Mouse (Mus musculus): ENCODE data around the gene Arl8b. TPM values are rescaled to one million over a fixed set of nuclear protein-coding genes. Genes with fewer than 3 reads are reported as not detected.

Arl8b gene
- polyA plus RNA-seq, 1 experiment from 2014 or later, result 91.0 TPM

DNA sequence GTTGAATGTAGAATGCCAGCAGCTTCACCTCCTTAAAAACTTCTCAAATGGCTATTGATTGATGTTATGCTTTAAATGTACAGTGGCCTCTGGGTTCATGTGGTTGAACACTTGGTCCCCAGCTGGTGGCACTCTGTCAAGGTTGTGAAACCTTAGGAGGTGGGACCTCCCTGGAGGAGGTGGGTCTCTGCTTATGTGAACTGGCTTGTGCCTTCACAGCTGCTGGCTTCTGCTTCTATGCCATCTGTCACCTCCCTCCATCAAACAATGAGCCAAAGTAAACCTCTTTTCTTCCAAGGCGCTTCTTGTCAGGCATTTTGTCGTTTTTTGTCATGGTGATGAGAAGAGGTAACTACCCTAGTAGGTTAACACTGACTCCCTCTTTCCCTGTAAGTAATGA, 13.8 kb downstream of the Arl8b start:
- no peak overlapping the region for H3K4me3 ChIP-seq
- H3K27ac ChIP-seq, result no peak overlapping the region
- no peak overlapping the region for H3K9ac ChIP-seq
- WGBS, result 35% methylated on average over 2 of the region's 2 CpGs
- H3K27me3 ChIP-seq (replicated peaks), result no peaks in the 10 kb centered on the region
- H3K4me2 ChIP-seq, result no peak overlapping the region
- ATAC-seq (replicated peaks), result no peak
- no peaks in the 10 kb centered on the region for H3K9me3 ChIP-seq
- H3K4me1 ChIP-seq, result peaks cover 5% of the 10 kb centered on the region
- H3K36me3 ChIP-seq (replicated peaks), result no peaks in the 10 kb centered on the region

DNA sequence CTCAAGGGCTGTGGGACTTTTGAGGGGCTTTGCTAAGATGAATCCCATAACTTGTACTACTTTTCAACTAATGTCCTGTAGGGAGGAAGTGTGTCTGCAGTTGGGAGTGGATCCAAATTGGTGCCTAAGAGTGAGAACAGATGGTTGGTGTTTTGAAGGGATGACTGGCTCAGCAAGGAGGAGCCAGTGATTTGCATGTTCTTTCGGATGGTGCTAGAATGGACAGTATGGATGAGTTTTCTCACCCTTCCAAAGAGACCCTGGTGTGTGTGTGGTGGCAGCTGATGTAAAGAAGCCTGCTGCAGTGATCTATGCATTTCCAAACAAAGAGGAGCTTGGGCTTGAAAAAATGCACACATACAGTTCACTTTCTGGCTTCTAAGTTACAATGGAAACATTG, 22.3 kb downstream of the Arl8b start:
- H3K36me3 ChIP-seq (replicated peaks), result no peaks in the 10 kb centered on the region
- 35% methylated on average over 1 of the region's 1 CpGs for WGBS
- no peak overlapping the region for H3K9ac ChIP-seq
- no peak overlapping the region for H3K4me3 ChIP-seq
- peaks cover 3% of the 10 kb centered on the region; the same call in 1 of the 2 replicates for H3K4me1 ChIP-seq
- no peak overlapping the region for H3K27ac ChIP-seq
- no peaks in the 10 kb centered on the region for H3K27me3 ChIP-seq (replicated peaks)
- H3K9me3 ChIP-seq, result no peaks in the 10 kb centered on the region
- ATAC-seq (replicated peaks), result no peak
- H3K4me2 ChIP-seq, result no peak overlapping the region

DNA sequence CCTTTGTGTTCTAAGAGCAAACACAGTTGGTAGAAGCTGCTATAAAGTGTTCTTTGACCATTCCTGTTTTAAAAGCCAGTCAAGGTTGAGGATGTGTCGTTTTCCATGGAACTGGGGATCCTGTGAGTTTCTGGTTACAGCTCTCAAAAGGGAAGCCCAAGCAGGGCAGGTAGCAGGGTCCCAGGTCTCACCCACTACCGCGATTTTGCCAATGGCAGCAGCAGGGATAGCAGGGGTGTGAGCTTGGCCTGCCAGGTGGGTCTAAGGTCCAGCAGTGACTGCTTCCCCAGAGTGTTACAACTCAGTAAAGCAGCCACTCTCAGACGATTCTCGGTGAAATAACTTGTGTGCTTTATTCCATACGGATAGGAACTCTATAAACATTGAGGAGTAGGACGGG, 23.0 kb downstream of the Arl8b start:
- Histone ChIP-seq H3K27me3 (replicated peaks) (no peaks in the 10 kb centered on the region), H3K9ac (no peak overlapping the region), H3K4me1 (peaks cover 3% of the 10 kb centered on the region; the same call in 1 of the 2 replicates), H3K36me3 (replicated peaks) (no peaks in the 10 kb centered on the region), H3K27ac (no peak overlapping the region), H3K9me3 (no peaks in the 10 kb centered on the region), H3K4me2 (no peak overlapping the region), H3K4me3 (no peak overlapping the region)
- WGBS, result 88% methylated on average over 7 of the region's 7 CpGs
- no peak for ATAC-seq (replicated peaks)

DNA sequence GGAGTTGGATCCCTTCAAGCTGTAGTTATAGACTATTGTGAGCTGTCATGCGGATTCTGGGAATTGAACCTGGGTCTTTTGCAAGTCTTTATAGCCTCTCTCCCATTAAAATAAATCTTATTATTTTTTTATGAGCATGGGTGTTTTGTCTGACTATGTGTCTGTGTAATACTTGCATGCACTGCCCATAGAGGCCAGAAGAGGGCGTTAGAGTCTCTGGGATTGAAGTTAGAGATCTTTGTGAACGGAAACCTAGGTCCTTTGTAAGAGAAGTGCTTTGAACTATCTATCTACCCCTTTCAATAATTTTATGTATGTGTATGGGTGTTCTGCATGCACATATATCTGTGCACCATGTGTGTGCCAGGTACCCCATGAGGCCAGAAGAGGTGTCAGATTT, 24.5 kb downstream of the Arl8b start:
- Histone ChIP-seq H3K4me1 (peaks cover 3% of the 10 kb centered on the region; the same call in 1 of the 2 replicates), H3K9me3 (no peaks in the 10 kb centered on the region), H3K36me3 (replicated peaks) (no peaks in the 10 kb centered on the region), H3K27me3 (replicated peaks) (no peaks in the 10 kb centered on the region), H3K4me2 (no peak overlapping the region), H3K27ac (no peak overlapping the region), H3K9ac (no peak overlapping the region), H3K4me3 (no peak overlapping the region)
- ATAC-seq (replicated peaks), result no peak
- 69% methylated on average over 3 of the region's 3 CpGs for WGBS

DNA sequence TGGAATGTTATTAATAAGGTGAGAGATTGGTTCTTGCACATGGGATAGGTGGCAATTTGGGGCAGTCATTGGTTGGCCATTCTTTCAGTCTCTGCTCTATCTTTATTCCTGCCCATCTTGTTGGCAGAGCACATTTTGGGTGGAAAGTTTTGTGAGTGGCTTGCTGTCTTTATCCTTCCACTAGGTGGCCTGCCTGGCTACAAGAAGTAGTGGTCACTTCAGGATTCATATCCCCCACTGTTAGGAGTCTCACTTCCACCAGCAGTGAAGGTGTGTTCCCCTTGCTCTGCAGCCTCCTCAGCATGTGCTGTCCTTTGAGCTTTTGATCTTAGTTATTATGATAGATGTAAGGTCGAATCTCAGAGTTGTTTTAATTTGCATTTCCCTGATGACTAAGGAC, 25.9 kb downstream of the Arl8b start:
- no peaks in the 10 kb centered on the region for H3K36me3 ChIP-seq (replicated peaks)
- no peak overlapping the region for H3K4me2 ChIP-seq
- no peak overlapping the region for H3K27ac ChIP-seq
- ATAC-seq (replicated peaks), result no peak
- H3K27me3 ChIP-seq (replicated peaks), result no peaks in the 10 kb centered on the region
- H3K4me1 ChIP-seq, result no peaks in the 10 kb centered on the region; the same call in 1 of the 2 replicates
- H3K9me3 ChIP-seq, result no peaks in the 10 kb centered on the region
- no peak overlapping the region for H3K4me3 ChIP-seq
- H3K9ac ChIP-seq, result no peak overlapping the region
- 83% methylated on average over 1 of the region's 1 CpGs for WGBS

DNA sequence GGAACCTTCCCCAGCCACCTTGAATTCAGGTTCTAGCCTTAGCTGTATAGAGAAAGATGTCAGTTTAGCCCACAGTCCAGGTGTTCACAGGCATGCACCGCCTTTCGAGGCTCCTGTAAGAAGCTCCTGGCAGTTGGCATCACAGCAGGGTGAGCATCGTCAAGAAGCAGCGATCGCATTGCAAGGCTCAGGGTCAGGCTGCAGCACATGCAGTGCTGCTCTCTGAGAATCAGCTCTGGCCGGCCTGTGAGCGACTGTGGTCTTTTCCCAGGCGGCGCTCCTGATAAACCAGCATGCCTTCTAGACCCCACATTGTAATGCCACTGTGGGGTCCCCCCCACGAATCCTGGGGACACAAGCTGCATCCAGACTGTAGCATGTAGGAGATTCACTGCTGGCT, 27.3 kb downstream of the Arl8b start:
- 76% methylated on average over 10 of the region's 10 CpGs for WGBS
- Histone ChIP-seq H3K27ac (no peak overlapping the region), H3K4me1 (no peaks in the 10 kb centered on the region; the same call in 1 of the 2 replicates), H3K4me3 (no peak overlapping the region), H3K36me3 (replicated peaks) (no peaks in the 10 kb centered on the region), H3K4me2 (no peak overlapping the region), H3K27me3 (replicated peaks) (no peaks in the 10 kb centered on the region), H3K9me3 (no peaks in the 10 kb centered on the region), H3K9ac (no peak overlapping the region)
- no peak for ATAC-seq (replicated peaks)

DNA sequence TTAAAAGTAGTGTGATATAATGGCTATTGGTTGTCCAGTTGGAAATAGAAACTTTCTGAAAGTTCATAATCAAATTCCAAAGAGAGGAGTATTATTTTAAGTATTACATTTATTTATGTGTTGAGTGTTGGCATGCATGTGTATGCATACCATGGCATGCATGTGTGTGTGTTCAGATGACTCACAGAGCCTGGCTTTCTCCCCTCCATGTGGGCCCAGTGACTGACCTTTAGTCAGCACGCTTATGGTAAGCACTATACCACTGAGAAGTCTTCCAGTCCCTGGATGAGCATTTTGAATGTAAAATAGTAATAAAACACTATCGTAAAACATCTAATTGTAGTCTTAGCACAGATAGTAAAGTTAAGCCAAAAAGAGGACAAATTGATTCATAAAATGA, 29.2 kb downstream of the Arl8b start:
- Histone ChIP-seq H3K9me3 (no peaks in the 10 kb centered on the region), H3K4me2 (no peak overlapping the region), H3K9ac (no peak overlapping the region), H3K36me3 (replicated peaks) (0 out of 2 replicates have a peak, but pooled peaks cover 2% of the 10 kb centered on the region), H3K4me1 (no peaks in the 10 kb centered on the region; the same call in 1 of the 2 replicates), H3K4me3 (no peak overlapping the region), H3K27me3 (replicated peaks) (no peaks in the 10 kb centered on the region), H3K27ac (no peak overlapping the region)
- 91% methylated on average over 2 of the region's 2 CpGs for WGBS
- ATAC-seq (replicated peaks), result no peak

DNA sequence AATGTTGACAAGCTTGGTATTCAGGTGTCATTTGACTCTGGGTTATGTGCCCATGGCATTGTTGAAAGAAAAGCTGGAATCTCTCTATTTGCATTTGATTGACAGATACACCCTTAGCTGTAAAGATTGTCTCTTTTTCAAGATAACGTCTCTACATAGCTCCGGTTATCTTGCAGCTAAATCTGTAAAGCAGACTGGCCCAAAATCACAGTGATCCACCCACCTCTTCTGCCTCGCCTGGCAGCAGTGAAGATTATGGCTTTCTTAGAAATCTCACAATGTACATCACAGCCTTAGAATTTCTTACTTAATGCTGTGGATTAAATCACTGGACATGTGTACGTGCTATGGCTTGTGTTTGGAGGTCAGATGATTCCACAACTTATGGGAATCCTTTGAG, 34.6 kb downstream of the Arl8b start:
- Histone ChIP-seq H3K27ac (no peak overlapping the region), H3K36me3 (replicated peaks) (peaks cover 29% of the 10 kb centered on the region), H3K27me3 (replicated peaks) (no peaks in the 10 kb centered on the region), H3K9me3 (no peaks in the 10 kb centered on the region), H3K4me2 (no peak overlapping the region), H3K4me1 (no peaks in the 10 kb centered on the region), H3K9ac (no peak overlapping the region), H3K4me3 (no peak overlapping the region)
- no peak for ATAC-seq (replicated peaks)
- 73% methylated on average over 4 of the region's 4 CpGs for WGBS

DNA sequence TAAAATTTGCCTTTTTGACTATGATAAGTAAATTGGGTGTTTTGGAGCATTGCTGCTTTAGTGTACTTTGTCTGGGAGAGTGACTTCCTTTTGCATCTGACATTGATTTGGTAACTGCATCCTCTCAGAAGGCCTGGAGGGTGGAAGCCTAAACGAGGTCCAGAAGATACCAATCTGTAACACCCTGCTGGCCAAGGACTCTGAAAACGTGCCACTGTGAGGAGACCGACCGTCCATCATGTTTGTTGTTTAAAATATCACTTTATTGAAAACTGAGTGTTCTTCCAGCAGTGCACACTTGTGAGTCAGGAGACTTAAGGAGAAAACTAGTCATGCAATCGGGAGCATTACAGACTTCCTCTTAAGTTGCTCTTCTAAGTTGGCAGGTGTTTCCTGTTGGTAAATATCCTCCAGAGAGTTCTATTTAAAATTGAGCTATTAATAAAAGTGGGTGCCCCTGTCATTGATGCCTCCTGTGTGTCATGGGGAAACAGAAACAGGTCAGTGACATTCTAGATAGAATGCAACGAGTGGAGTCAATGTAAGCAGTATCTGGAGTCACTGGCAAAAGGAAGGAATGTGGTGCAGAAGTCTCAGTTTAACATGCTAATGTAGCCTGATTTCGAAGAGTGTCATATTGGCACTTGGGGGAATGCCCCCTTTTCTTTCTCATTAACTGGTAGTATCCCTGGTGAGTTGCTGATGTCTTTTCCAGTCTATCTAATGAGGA, 42.1 kb downstream of the Arl8b start:
- 84% methylated on average over 7 of the region's 7 CpGs for WGBS
- H3K27ac ChIP-seq, result no peak overlapping the region

DNA sequence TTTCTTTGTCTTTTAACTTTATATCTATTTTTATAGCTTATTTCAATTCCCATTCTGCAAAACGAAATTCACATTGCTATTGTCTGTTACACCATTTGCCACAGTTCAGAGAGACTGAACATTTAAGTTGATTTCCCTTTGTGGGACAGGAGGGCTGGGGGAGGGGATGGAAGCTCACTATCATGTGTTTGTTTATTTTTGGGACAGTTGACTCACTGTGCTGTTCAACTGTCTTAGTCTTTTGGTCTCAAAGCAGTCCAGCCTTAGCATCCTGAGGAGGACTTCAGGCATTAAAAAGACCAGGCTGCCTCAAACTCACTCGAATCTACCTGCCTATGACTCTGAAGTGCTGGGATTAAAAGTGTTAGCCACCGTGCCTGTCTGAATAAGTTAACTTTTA, 43.2 kb downstream of the Arl8b start:
- WGBS, result 72% methylated on average over 3 of the region's 3 CpGs
- ATAC-seq (replicated peaks), result no peak
- H3K27ac ChIP-seq, result no peak overlapping the region
- H3K4me1 ChIP-seq, result peaks cover 16% of the 10 kb centered on the region
- H3K36me3 ChIP-seq (replicated peaks), result peaks cover 22% of the 10 kb centered on the region
- no peaks in the 10 kb centered on the region for H3K27me3 ChIP-seq (replicated peaks)
- H3K9me3 ChIP-seq, result no peaks in the 10 kb centered on the region
- no peak overlapping the region for H3K4me3 ChIP-seq
- no peak overlapping the region for H3K9ac ChIP-seq
- no peak overlapping the region for H3K4me2 ChIP-seq

More for the DNA sequence above, 42.1 kb downstream of the Arl8b start:
- ATAC-seq (replicated peaks), result no peak
- H3K9me3 ChIP-seq, result no peaks in the 10 kb centered on the region
- no peaks in the 10 kb centered on the region for H3K27me3 ChIP-seq (replicated peaks)
- no peak overlapping the region for H3K4me2 ChIP-seq
- no peak overlapping the region for H3K9ac ChIP-seq
- H3K36me3 ChIP-seq (replicated peaks), result peaks cover 27% of the 10 kb centered on the region
- no peak overlapping the region for H3K4me3 ChIP-seq
- H3K4me1 ChIP-seq, result peaks cover 13% of the 10 kb centered on the region

DNA sequence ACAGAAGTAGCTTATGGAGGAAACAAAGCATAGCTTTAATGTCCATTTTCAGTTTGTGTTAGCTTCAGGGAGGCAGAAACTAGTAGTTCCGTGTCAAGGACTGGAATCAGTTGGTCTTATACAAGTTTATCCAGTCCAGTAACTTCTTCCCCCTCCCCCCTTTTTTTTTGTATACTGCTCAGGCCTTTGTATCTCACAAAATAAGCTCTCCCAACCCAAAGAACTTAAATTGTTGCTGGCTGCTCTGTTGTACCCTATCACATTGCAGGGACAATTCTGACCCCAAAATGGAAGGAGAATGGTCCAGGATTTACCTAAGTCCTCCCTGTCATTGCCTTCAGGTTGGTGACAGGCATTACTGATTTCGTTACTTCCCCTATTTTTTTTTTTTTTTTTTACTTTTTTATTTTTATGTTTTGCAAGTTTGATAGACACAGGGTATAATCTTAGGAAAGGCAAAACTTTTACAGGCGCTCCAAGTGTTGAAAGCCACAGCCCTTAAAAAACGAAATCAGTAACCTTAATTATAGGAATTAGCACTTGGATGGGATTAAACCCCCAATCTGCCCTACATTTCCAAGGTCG, 44.5 kb downstream of the Arl8b start:
- H3K9me3 ChIP-seq, result no peaks in the 10 kb centered on the region
- peaks cover 16% of the 10 kb centered on the region for H3K4me1 ChIP-seq
- no peak overlapping the region for H3K4me3 ChIP-seq
- WGBS, result 18% methylated on average over 5 of the region's 5 CpGs
- ATAC-seq (replicated peaks), result no peak
- H3K27me3 ChIP-seq (replicated peaks), result no peaks in the 10 kb centered on the region
- H3K4me2 ChIP-seq, result peak overlapping the region; percentile 86; the same call in 1 of the 2 replicates
- H3K27ac ChIP-seq, result no peak overlapping the region
- no peak overlapping the region for H3K9ac ChIP-seq
- H3K36me3 ChIP-seq (replicated peaks), result peaks cover 9% of the 10 kb centered on the region

DNA sequence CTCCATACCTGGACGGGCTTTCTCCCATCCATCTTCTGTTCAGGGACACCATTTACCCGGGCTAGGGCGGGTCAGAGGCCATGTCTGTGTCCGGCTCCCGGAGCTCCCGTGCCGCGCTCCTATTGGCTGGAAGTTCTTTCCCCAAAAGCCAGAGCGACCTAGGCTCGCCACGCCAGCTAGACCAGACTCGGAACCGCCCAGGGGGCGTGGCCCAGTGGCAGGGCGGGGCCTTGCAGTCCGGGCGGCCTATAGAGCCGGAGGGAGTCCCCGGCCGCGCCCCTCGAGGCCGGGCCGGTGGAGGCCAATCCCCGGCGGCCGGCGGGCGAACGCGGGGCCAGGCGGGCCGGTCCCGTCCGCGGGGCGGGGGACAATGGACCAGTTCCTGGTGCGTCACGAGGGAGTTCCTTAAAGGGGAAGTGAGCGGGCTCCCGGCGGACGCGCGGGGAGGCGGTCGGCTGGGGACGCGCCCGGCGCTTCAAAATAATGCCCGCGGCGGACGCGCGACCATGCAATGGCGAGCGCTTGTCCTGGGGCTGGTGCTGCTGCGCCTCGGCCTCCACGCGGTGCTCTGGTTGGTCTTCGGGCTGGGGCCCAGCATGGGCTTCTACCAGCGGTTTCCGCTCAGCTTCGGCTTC, 45.5 kb downstream of the Arl8b start, which contains the start of gene Edem1:
Gene Edem1, plus strand, starts transcription at position 408 of the 635 bp plus-strand sequence.
- H3K4me1 ChIP-seq, result peaks cover 16% of the 10 kb centered on the region
- ATAC-seq (replicated peaks), result peak; percentile 96
- H3K27me3 ChIP-seq (replicated peaks), result no peaks in the 10 kb centered on the region
- H3K9me3 ChIP-seq, result no peaks in the 10 kb centered on the region
- peak within 1 kb of the TSS; percentile 86 for H3K4me2 ChIP-seq
- under 1% methylated on average over 67 of the region's 67 CpGs for WGBS
- peak within 1 kb of the TSS; percentile 73 for H3K27ac ChIP-seq
- H3K4me3 ChIP-seq, result peak within 1 kb of the TSS; percentile 92
- peak within 1 kb of the TSS; percentile 96 for H3K9ac ChIP-seq
- no peaks in the 10 kb centered on the region for H3K36me3 ChIP-seq (replicated peaks)
